Mouse (Mus musculus): ENCODE results near the gene Cnr2. TPM values are rescaled to one million over a fixed set of nuclear protein-coding genes. Genes with fewer than 3 reads are reported as not detected.

Gene Cnr2
- polyA plus RNA-seq, 1 experiment from 2014 or later, result 0.53 TPM

DNA sequence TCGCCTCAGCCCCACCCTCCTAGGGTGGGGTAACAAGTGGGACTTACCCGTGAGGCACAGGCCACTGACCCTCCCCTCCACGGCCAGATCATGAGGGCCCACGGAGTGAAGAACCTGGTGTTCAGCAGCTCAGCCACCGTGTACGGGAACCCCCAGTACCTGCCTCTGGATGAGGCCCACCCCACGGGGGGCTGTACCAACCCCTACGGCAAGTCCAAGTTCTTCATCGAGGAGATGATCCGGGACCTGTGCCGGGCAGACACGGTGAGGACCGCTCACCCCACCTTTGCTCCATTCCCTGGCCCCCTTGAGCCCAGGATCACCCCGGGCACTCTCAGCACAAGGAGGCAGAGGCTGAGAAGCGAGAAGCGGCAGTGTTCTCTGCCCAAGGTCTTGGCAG, 71.1 kb downstream of the Cnr2 start:
- 96% methylated on average over 16 of the region's 16 CpGs for WGBS
- DNase-seq (ENCODE audit: low spot score), result no peak
- Histone ChIP-seq H3K9me3 (replicated peaks) (no peaks in the 10 kb centered on the region), H3K27ac (no peak overlapping the region), H3K4me1 (peaks cover 42% of the 10 kb centered on the region), H3K27me3 (ENCODE audit: low read depth, poor library complexity, severe bottlenecking) (peaks cover 5% of the 10 kb centered on the region; the same call in 1 of the 2 replicates), H3K4me3 (no peak overlapping the region), H3K36me3 (peaks cover 73% of the 10 kb centered on the region)

DNA sequence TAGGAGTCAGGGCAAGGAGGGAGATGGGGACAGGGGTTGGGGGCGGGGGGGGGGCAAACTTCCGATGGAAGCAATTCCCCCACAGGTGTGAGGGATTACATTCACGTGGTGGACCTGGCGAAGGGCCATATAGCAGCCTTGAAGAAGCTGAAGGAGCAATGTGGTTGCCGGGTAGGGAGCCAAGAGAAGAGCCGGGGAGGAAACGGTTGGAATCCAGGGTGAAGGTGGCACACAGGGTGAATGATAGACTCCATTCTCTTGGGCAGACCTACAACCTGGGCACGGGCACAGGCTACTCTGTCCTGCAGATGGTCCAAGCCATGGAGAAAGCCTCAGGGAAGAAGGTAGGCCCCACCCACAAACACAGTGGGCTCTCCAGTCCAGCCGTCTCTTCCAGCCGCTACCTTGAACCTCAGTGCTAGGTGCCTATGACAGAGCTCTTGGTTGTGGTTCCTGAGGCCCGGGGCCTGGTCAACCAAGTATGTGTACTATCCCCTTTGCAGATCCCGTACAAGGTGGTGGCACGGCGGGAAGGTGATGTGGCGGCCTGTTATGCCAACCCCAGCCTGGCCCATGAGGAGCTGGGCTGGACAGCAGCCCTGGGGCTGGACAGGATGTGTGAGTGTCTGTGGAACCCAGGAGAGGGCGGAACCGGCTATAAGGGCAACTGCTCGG, 72.0 kb downstream of the Cnr2 start:
- peaks cover 64% of the 10 kb centered on the region for H3K36me3 ChIP-seq
- WGBS, result 92% methylated on average over 18 of the region's 18 CpGs
- DNase-seq (ENCODE audit: low spot score), result no peak
- H3K27ac ChIP-seq, result no peak overlapping the region
- no peak overlapping the region for H3K4me3 ChIP-seq
- peaks cover 5% of the 10 kb centered on the region; the same call in 1 of the 2 replicates for H3K27me3 ChIP-seq (ENCODE audit: low read depth, poor library complexity, severe bottlenecking)
- H3K9me3 ChIP-seq (replicated peaks), result no peaks in the 10 kb centered on the region
- peaks cover 51% of the 10 kb centered on the region for H3K4me1 ChIP-seq

DNA sequence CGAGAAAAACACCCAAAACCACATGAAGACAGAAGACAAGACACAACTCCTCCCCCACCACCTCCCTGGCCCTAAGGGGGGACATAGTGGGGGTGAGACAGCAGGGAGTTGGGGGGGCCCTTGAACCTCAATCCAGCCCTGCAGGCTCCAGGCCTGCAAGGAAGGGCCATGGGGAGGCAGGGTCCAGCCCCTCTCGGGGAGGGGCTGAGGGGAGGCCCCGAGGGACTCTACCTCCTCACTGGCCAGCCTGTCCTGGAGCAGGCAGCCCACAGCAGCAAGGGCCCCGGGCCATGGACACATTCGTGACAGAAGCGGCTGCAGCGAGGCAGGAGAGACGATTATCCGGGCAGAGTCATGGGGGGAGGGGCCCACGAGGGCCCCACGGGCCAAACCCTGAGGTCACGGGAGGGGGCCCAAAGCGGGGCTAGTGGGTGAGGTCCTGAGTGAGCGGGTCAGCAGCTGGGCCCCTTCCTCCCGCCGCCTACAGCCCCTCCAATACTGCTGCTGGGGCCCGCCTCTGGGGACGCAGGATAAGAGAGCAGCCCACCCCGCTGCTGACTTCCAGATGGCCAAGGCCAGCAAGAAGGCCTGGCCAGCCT, 73.2 kb downstream of the Cnr2 start:
- 74% methylated on average over 19 of the region's 19 CpGs for WGBS
- peaks cover 63% of the 10 kb centered on the region for H3K36me3 ChIP-seq
- H3K27me3 ChIP-seq (ENCODE audit: low read depth, poor library complexity, severe bottlenecking), result peaks cover 5% of the 10 kb centered on the region; the same call in 1 of the 2 replicates
- DNase-seq (ENCODE audit: low spot score), result no peak
- H3K4me1 ChIP-seq, result peaks cover 50% of the 10 kb centered on the region
- no peaks in the 10 kb centered on the region for H3K9me3 ChIP-seq (replicated peaks)
- H3K27ac ChIP-seq, result peak overlapping the region; percentile 58; the same call in 1 of the 2 replicates
- peak overlapping the region; percentile 11; the same call in 1 of the 2 replicates for H3K4me3 ChIP-seq

DNA sequence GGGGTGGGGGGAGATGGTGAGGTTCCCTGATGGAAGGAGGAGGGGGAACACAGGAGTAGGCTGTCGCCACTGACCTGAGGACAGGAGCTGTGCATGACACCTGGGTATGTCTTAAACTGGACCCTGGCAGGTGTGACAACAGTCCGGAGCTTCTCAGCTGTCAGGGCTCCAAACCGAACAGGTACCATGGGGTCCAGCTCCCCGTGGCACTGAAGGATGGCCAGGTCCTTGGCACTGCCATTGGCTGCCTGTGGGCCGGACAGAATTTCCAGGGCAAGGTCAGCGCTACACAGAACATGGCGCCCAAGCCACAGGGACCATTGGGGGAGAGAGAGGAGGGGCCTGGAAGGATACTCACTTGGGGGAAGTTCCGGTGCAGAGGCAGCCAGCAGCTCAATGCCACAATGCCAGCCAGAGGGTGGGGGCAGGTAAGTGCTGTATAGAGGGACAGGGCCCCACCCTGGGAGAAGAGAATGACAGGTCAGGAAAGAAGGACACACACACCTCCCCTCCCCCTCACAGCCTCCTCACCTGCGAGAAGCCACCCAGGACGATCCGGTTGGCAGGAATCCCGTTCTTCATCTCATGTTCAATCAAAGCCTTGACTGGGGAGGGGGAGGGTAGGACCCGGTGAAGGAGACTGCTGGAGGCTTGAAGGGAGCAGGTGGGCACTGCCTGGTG, 74.0 kb downstream of the Cnr2 start:
- H3K4me1 ChIP-seq, result peaks cover 46% of the 10 kb centered on the region
- H3K36me3 ChIP-seq, result peaks cover 65% of the 10 kb centered on the region
- 0 out of 2 replicates have a peak overlapping the region, but pooled peaks have one; percentile 58 for H3K27ac ChIP-seq
- WGBS, result 94% methylated on average over 13 of the region's 13 CpGs
- H3K9me3 ChIP-seq (replicated peaks), result no peaks in the 10 kb centered on the region
- DNase-seq (ENCODE audit: low spot score), result no peak
- no peak overlapping the region for H3K4me3 ChIP-seq
- H3K27me3 ChIP-seq (ENCODE audit: low read depth, poor library complexity, severe bottlenecking), result peaks cover 5% of the 10 kb centered on the region; the same call in 1 of the 2 replicates

Other genes starting within 250 kb of the Cnr2 start
- gene Ifnlr1, start 209.1 kb upstream of the Cnr2 start, polyA plus RNA-seq (2016; fragmentation: Nextera tagmentation; extraction: Ambion mirVana), result 0.43 and 0.59 TPM in 2 replicates
- not detected in 2 replicates for gene Il22ra1, start 167.2 kb upstream of the Cnr2 start, polyA plus RNA-seq (2016; fragmentation: Nextera tagmentation; extraction: Ambion mirVana)
- gene Myom3, start 135.7 kb upstream of the Cnr2 start, polyA plus RNA-seq (2016; fragmentation: Nextera tagmentation; extraction: Ambion mirVana), result 0.11 and 0.15 TPM in 2 replicates
- 328 and 383 TPM in 2 replicates for gene Srsf10, start 39.6 kb upstream of the Cnr2 start, polyA plus RNA-seq (2016; fragmentation: Nextera tagmentation; extraction: Ambion mirVana)
- 177 and 208 TPM in 2 replicates for gene Pnrc2, start 21.5 kb upstream of the Cnr2 start, polyA plus RNA-seq (2016; fragmentation: Nextera tagmentation; extraction: Ambion mirVana)
- 42.5 and 52.3 TPM in 2 replicates for gene Fuca1, start 25.3 kb downstream of the Cnr2 start, polyA plus RNA-seq (2016; fragmentation: Nextera tagmentation; extraction: Ambion mirVana)
- gene Hmgcl, start 51.1 kb downstream of the Cnr2 start, polyA plus RNA-seq (2016; fragmentation: Nextera tagmentation; extraction: Ambion mirVana), result 68.4 and 78.9 TPM in 2 replicates
- gene Gale, start 68.3 kb downstream of the Cnr2 start, polyA plus RNA-seq (2016; fragmentation: Nextera tagmentation; extraction: Ambion mirVana), result 38.7 and 39.2 TPM in 2 replicates
- 199 and 214 TPM in 2 replicates for gene Lypla2, start 77.2 kb downstream of the Cnr2 start, polyA plus RNA-seq (2016; fragmentation: Nextera tagmentation; extraction: Ambion mirVana)
- 73.2 and 73.6 TPM in 2 replicates for gene Pithd1, start 91.9 kb downstream of the Cnr2 start, polyA plus RNA-seq (2016; fragmentation: Nextera tagmentation; extraction: Ambion mirVana)
- 33.2 and 38.9 TPM in 2 replicates for gene Eloa, start 126.4 kb downstream of the Cnr2 start, polyA plus RNA-seq (2016; fragmentation: Nextera tagmentation; extraction: Ambion mirVana)
- 510 and 589 TPM in 2 replicates for gene Rpl11, start 158.0 kb downstream of the Cnr2 start, polyA plus RNA-seq (2016; fragmentation: Nextera tagmentation; extraction: Ambion mirVana)
- 375 and 475 TPM in 2 replicates for gene Id3, start 248.1 kb downstream of the Cnr2 start, polyA plus RNA-seq (2016; fragmentation: Nextera tagmentation; extraction: Ambion mirVana)

All from limb, embryonic 10.5 days (tissue).